Mouse (Mus musculus) spleen, adult 2 months (tissue): ENCODE measurements around the gene Chrnb1.
A peak's percentile ranks its signal among the peaks of the same experiment; 100 is the strongest.

ENCODE experiments used
- CTCF ChIP-seq: fragments of 200-500 bp; IDR thresholded peaks from 2 replicates; pipeline ENCODE4 v1.5.1; 2011; ENCODE audit warnings: mild to moderate bottlenecking, inconsistent platforms; ENCODE audit not compliant: insufficient read depth, insufficient read length, insufficient replicate concordance; ENCODE audit errors: extremely low read depth
- POLR2A ChIP-seq: fragments of 200-500 bp; IDR thresholded peaks from 2 replicates; pipeline ENCODE4 v1.6.1; 2011; ENCODE audit warnings: low read depth, low read length, inconsistent platforms

GRCm38 (mm10) chr11:69765221-69766125 is 30.3 kb downstream of the Chrnb1 start, which contains the start of gene Zbtb4:
- TF ChIP-seq POLR2A = peak; percentile 43
- TF ChIP-seq CTCF = no peak
